Mouse (Mus musculus) bone marrow, adult 2 months (tissue): Measurements from ENCODE around the gene Slc45a2.

Source experiments
- CTCF ChIP-seq: fragments of 200-500 bp; IDR thresholded peaks from 2 replicates; pipeline ENCODE4 v1.5.1; 2011; ENCODE audit warnings: low read length, control low read depth; ENCODE audit not compliant: control insufficient read depth, insufficient read depth
- POLR2A ChIP-seq: fragments of 200-500 bp; IDR thresholded peaks from 2 replicates; pipeline ENCODE4 v1.6.1; 2011; ENCODE audit warnings: low read depth, mild to moderate bottlenecking, control low read depth, low read length, borderline replicate concordance; ENCODE audit not compliant: control insufficient read depth

- TF ChIP-seq POLR2A: no peak
- no peak for TF ChIP-seq CTCF
Measured at GRCm38 (mm10) chr15:10999832-11000231, 689 bp upstream of the Slc45a2 start.
